Mouse (Mus musculus) adrenal gland, adult (tissue): ENCODE data around the gene Acap2.

Experiments
- DNase-seq, 2 experiments: peaks; one replicate each; pipeline ENCODE4 v3.0.0; 2022 to 2023; ENCODE audit warnings: low spot score in 1 of 2; ENCODE audit not compliant: inconsistent age in 2 of 2

The Acap2 gene

DNA sequence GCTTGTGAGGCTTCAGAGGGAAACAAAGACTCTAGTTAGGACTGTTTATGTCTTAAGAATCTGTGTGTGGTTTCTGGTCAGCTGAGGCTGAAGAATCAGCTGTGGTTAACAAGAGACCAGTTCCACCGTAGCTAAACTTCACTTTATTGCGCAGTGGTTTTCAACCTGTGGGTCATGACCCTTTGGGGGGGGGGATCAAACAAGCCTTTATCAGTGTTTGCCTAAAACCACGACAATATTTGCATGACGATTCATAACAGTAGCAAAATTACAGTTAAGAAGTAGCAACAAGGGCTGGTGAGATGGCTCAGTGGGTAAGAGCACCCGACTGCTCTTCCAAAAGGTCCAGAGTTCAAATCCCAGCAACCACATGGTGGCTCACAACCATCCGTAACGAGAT is 4.7 kb upstream of the Acap2 start:
- DNase-seq: no peak

DNA sequence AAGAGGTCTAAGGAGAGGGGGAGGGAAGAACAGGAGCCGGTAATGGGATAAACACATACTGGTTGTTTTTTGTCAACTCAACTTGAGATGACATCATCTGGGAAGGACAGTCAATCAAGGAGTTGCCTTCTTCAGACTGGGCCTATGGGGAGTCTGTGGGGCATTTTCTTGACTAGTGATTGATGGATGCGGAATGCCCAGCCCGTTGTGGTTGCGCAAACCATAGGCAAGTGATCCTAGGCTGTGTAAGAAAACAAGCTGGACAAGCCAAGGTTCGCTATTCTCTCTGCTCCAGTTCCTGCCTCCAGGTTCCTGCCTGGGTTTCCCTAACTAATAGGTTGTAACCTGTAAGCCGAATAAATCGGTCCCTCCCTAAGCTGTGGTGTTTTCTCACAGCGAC is 4.1 kb upstream of the Acap2 start:
- DNase-seq: no peak

DNA sequence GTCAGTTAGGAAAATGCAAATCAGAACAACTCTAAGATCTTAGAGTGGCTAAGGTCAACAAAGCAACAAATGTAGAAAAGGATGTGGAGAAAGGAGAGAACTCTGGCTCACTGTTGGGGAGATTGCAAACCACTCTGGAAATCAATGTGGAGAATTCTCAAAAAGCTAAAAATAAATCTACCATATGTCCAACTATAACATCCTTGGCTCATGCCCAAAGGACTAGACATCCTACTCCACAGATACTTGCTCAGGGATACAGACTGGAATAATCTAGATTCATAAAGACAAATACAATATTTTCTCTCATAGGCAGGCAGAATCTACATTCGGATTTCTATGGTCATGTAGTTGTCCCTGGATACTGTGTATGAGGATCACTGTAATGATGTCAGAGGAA is 3.2 kb upstream of the Acap2 start:
- DNase-seq: no peak

DNA sequence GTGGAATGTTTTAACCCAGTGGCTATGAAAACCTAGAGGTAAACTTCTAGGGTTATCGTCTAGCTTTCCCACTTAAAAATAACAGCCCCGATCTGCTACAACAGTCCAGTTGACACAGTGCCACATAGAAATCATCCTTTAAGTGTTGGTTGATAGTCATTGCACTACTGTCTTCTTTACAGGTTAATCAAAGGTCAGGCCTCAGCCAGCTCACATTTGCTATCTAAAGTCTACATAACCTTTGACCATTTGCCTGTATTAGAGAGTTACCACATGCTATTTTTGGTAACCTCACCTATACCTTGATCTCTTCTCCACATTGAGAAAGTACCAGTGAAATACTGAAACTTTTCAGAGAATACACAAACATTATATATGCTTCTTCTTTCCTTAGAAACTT is 659 bp upstream of the Acap2 start:
- no peak for DNase-seq

DNA sequence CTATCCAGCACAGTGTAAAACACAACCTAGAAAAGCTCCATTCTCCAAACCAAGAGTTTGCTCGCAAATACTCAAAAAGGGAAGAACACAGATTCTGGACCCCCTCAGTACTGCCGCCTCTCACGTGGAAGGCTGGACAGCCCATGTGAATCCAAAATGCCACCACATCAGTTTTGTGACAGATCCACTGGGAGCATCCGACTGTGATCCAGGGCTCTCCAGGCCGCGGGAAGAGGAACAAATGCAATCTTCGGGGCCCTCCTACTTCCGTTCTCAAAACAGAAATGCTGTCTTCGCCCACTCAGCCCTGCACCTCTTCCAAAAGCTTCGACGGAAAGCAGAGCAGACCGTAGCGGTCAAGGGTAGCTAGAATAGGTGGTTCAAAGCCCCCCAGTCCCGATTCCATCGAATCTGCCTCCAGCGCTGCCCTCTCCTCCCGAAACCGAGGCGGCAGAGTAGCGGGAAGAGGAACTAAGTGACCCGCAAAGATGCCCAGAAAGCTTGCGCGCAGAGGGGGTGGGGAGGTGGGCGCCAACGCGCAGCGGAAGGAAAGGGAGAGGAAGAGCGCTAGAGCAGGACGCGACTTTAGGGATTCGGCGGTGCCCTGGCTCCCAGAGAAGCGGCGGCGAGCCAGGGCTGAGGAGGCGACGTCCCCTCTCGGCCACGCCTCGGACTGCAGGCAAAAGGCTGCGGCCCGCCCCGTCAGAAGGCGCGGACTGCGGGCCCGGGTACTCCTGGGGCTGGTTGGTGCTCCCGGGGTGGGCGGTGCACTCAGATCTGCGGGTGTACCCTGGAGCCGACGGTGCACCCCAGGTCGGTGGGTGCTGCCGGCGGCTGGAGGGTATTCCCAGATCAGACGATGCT is 887 bp downstream of the Acap2 start:
- DNase-seq: peak; percentile 75 to 91

DNA sequence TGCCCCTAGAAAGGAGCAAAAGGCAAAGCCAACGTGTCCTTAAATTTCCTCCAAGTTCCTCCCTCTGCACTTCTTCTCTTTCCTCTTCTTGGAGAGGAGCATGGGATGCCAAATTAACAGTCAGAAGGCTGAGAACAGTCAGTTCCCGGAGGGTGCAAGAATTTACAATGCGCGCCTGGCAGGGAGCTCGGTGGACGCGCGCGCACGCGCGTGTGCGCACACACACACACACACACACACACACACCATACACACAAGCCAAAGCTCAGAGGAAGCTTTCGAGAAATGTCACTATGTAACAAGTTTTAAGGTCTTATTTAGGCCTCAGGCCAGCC is 1.5 kb downstream of the Acap2 start:
- peak in 1 of 2 experiments; percentile 68 for DNase-seq

DNA sequence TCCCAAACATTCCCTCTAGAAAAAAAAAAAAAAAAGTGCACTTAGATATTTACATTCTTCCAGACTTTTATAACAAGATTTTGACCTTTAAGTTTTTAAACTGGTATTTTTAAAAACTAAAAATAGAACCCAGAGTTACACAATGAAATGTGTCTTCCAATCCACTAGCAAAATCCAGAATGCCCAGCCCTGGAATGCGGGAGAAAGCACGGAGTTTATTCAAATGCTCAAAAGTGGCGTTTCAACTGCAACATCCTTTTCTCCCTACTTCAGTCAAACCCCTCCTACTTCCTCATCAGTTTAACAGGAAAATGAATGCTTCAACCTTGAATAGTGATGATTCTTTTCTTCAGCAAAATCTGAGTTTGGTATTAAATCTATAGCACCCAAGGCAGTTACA is 4.1 kb downstream of the Acap2 start:
- DNase-seq: no peak

DNA sequence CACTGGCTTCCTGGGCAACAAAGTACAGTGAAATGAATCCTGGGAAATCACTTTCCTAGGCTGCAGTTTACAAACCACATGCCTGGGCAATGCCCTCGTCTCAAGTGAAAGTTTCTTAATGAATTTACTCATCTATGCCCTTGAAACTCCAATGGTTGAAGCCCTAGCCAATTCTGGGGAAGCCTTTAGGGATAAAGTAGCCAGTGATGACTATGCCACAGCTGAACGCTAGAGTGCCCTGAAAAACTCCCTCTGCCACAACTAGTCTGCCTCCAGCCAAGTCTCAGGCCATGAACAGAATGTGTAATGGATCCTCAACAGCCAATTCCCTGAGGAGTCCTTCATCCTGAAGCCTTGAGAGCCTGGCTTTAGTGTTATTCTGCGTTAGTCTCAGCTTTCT is 8.5 kb downstream of the Acap2 start:
- peak; percentile 48 to 84 for DNase-seq

DNA sequence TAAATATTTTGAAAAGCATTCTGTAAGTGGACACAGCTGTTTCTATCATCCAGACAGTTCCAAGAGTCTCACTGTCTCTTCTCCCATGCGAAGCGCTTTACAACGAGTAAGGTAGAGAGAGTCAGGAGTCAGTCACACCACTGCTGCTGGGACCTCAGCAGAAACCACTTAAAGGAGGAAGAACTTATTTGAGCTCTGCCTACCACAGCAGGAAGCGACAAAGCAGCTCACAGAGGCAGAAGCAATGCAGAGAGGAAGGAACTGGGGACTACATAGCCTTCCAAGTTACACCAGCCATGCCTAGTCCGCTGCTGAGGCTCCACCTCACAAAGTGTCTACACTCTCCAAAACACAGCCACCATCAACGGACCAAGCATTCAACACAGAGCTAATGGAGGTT is 9.2 kb downstream of the Acap2 start:
- DNase-seq: peak in 1 of 2 experiments; percentile 54

DNA sequence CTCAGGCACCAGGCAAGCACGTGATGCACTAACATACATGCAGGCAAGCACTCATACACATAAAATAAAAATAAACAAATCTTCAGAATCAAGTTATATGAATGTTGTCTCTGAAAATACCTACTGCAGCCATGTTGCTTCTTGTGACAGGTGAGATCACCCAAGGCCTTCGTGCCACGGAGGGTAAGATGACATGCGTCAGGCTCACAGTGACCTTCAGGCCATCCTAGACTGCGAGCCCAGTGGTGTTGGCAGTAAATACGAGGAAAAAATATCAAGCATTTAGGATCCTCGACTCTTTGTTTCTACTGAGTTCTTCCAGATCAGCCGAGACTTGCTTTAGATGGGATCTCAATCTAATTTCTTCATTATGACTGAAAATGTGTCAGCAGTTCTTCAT is 10.6 kb downstream of the Acap2 start:
- peak; percentile 62 to 72 for DNase-seq

DNA sequence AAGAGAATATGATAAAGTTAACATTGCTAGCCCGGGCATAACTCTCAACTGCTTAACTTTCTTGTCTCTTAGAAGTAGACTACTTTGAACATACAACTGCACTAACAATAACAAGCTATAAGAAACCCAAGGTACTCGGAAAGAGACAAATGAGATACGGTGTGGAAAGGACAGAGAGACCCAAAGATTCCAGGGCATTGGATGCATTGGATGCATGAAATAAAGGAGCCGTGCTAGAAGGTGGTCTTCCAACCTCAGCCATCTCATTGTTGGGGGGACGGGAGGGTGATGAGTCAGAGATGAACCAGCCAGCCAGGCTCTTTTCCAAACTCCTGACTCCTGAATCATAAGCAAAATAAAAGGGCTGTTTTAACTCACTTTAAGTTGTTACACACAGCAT is 11.8 kb downstream of the Acap2 start:
- peak; percentile 46 to 75 for DNase-seq

DNA sequence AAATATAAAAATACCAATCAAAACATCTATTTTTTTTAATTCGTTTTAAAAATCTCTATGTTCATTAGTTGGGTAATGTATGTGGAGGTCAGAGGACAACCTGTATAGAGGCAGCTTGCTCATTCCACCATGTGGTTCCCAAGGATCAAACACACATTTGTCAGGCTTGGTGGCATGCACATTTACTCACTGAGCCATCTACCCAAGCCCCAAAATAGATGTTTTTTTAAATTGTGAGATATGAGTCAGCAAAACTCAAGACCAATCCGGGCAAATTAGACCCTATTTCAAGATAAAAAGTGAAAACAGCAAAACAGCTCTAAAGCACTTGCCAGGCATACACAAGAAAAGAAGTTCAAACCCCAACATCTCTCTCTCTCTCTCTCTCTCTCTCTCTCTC is 12.2 kb downstream of the Acap2 start:
- peak in 1 of 2 experiments; percentile 46 for DNase-seq

DNA sequence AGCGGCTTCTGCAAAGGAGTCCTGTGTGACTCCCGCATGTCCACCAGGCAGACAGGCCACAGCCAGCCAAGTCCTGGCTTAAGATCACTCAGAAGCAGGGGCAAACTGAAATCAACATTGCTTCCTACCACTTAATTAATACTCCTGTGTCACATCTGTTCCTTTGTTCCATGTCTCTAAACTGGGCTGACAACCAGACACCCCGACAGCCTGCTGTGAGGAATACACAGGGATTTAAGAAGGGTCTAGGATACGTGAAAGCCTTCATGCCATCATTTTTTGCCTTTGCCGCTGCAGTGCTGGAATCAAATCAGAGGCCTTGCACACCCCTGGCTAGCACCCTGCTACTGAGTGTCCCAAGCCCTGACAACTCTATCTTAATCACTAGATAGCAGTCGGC is 12.8 kb downstream of the Acap2 start:
- peak in 1 of 2 experiments; percentile 56 for DNase-seq

DNA sequence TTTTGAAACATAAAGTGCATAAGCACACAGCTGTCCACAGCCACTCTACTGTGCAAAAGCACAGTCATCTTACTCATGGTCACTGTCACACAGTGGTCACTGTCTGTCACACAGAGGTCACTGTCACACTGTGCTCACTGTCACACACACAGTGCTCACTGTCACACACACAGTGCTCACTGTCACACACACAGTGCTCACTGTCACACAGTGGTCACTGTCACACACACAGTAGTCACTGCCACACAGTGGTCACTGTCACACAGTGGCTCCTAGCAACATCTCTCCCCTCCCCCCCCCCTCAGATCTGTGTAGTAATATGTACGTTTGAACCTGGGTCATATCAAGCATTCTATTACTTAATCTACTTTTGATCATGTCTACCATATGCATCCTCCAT is 13.9 kb downstream of the Acap2 start:
- no peak for DNase-seq

DNA sequence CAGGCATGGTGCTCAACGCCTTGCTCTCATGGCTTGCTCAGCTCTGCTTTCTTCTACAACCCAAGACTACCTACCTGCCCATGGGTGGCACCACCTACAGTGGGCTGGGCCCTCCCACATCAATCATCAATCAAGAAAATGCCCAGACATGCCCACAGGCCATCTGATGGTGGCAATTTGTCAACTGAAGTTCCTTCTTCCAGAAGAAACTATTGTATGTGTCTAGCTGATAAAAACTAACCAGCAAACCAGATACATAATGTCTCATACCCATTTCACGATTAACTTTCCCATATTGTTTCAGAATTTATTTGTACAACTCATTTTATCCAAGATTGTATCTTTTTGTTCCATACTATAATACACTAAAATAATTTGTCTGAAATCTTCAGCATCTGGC is 15.3 kb downstream of the Acap2 start:
- no peak for DNase-seq

DNA sequence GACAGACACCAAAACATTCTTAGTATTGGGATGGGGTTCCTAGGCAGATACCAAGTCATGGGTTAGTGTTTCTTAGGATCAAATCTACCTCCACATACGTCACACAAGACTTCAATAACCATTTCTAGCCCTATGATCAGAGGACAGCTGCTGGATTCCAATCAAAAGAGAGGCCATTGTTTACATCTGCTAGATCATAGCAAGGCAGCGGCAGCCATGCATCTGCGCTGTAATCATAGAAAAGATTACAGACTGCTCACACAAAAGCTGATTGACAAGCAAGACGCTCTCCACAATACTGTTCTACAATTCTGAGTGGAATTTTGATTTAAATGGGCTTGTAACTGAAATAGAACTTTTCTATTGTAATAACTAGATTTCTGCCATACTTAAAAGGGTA is 16.3 kb downstream of the Acap2 start:
- no peak for DNase-seq

DNA sequence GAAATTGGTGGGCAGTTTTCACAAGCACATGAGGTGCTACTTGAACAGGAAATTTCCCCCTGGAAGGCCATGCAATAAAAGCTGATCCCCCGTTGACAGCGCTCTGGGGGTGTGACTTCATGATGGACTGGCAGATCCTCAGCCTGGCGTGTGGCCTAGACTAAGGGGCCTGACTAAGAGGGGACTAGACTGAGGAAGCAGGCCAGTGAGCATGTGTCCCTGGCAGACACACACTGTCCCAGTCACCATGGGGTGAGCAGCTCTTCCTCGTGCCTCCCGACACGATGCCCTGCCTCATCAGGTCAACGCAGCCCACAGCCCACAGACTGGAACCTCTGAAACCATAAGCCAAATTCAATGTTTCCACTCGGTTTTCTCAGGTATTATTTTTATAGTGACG is 18.5 kb downstream of the Acap2 start:
- no peak for DNase-seq

DNA sequence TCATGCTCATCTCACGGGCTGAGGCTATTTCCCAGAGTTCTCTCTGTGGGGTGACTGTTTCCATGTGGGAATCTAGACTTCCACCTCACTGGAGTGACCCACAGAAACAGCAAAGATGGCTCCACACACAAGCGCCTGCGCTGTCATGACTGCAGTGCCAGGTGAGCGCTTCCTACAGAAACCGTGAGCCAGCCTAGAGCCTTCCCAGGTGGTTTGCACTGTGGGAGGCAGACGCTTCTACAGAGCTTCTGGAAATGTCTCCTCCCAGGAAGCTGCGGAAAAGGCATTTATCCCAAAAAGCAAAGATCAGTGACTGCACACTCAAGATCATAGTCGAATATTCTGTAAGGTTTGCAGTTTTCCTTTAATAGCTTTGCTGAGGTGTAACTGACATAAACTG is 20.2 kb downstream of the Acap2 start:
- no peak for DNase-seq

DNA sequence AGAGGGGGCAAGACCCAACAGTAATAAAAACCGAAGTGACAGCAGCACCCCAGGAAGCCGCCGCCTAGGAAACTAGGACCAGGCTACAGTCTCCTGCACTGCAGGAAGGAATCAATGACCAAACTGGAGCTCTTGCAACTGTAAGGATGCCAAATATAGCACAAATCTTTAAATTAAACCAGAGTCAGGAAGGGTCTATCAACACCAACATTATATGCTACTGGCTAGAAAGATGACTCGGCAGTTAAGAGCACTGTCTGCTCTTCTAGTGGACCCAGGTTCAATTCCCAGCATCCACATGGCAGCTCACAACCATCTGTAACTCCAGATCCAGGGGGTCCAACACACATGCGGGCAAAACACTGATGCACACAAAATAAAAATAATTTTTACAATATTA is 21.7 kb downstream of the Acap2 start:
- DNase-seq: no peak

DNA sequence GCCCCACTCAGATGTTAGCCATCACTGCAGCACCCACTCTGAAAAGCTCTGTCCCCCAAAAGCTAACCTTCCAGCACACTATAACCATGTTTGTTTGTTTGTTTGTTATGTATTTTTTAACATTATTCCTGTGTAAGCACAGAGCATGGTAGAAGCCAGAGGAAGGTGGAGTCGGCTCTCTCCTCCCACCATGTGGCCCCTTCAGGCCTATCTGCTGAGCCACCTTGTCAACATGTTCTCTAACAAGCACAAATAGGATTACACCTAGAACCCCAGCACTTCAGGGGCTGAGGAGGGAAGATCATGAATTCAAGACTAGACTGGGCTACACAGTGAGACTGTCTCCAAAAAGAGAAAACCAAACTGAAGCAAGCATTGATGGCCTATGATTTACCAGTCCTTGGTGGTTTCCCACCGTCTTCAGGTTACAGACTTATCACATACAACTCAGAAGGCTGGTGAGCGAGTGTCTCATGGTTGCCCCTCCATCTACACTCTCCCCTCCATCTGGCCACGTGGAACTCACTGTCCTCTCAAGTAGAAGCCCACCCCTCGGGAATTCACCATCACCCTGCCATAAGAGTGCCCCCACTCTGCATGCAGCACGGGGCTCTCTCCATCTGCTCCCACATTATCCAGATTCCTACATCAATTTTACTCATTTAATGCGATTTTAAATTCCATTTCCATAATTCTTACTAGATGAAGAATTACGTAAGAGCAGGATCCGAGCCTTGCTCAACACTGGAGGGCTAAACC is 26.0 kb downstream of the Acap2 start:
- no peak for DNase-seq

DNA sequence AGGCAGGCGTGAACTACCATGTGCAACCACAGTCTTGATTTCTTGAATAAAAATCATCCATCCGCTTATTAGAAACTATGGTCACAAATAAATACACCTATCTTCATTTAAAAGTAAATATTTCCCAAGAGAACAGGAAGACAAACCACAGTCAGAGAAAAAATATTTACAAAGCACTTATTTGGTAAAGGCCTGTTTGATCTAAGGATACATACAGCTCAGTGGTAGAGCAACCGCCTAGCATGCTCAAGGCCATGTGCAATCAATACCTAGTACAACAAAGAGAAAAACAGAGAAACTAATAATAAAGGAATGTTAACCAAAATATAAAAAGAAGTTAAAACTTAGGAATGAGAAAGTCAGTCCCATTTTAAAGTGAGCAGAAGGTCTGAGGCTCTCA is 28.8 kb downstream of the Acap2 start:
- DNase-seq: no peak

DNA sequence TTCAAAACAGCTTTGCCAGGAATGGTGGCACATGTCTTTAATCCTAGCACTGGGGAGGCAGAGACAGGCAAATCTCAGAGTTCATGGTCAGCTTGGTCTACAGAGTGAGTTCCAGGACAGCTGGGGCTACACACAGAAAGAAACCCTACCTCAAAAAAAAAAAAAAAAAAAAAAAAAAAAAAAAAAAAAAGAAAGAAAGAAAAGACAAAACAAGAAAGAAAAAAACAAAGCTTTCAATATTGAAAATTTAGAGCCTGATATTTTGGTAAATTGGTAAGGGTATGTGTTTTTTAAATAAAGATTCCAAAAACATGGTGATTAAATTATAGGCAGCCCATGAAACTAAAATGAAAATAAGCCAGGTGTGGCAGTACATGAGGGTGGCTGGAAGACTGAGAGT is 29.6 kb downstream of the Acap2 start:
- no peak for DNase-seq

DNA sequence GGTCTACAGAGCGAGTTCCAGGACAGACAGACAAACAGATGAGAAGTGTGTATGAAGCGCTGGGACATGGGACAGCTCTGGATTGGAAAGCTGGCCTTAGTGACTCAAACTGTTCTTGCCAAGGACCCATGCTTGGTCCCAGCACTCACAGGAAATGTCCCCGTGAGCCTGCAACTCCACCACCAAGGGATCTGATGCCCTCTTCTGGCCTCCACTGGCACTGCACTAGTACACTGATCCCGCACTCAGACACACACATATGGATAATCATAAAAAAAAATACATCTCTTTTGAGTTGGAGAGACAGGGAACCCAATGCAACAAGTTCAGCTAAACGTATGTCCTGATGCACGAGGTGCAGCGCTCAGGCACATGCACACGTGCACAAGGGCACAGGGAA is 30.7 kb downstream of the Acap2 start:
- no peak for DNase-seq
